Mouse (Mus musculus) gastrocnemius, postnatal 36 days (tissue): ENCODE measurements at regions not wholly inside any gene's neighbourhood (a gene's known extent, or its start where the extent isn't known, plus 50 kb on each side); places are given as distances from the start of the nearest gene placed in this dataset.

ENCODE experiments used
- DNase-seq, 2 experiments: peaks; one replicate each; pipeline ENCODE4 v3.0.0; 2022
- intact Hi-C: fragments of 180-260 bp; cut with DNase I; formaldehyde crosslinking; loops from one replicate; pipeline ENCODE4 v1.15.1; 2025

DNA sequence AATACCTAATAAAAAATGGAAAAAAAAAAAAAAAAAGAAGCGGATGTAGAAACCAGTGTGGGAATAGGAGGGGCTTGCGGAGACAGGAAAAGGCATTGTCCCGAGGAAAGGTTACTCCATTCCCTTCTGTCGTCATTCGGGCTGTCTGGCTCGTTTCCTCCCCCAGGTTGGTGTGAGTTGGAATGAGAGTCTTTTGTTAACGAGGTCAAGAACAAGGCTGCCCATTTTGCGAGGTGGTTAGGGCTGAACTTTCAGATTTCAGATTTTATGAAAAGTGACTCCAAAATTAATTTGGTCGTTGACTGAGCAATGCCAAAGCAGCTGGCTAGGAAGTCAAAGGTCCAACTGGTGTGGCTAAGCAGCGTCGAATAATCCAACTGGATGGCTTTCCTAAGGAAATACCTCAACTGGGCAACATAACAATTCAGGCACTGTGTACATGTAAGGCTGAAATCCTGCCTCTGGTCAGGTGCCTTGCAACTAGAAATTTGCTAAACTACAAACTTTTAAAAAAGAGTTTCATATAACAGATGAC, 50.6 kb upstream of the Rpl34 start:
- no peak for DNase-seq
- intact Hi-C loops, result no loop called here
